Mouse (Mus musculus) G1E (cell line): ENCODE measurements around the gene Col7a1.

Source experiments
- CTCF ChIP-seq: IDR thresholded peaks from 2 replicates; pipeline ENCODE4 v1.5.1; 2012; ENCODE audit warnings: low read depth, low read length, inconsistent platforms, mixed read lengths
- GATA1 ChIP-seq: IDR thresholded peaks from 2 replicates; pipeline ENCODE4 v1.6.1; 2012; ENCODE audit warnings: borderline replicate concordance, low read length, inconsistent platforms, mixed read lengths
- TAL1 ChIP-seq: conservative IDR thresholded peaks from 2 replicates; pipeline ENCODE4 v1.6.1; 2012; ENCODE audit warnings: low read depth, low read length, inconsistent platforms, mixed read lengths

DNA sequence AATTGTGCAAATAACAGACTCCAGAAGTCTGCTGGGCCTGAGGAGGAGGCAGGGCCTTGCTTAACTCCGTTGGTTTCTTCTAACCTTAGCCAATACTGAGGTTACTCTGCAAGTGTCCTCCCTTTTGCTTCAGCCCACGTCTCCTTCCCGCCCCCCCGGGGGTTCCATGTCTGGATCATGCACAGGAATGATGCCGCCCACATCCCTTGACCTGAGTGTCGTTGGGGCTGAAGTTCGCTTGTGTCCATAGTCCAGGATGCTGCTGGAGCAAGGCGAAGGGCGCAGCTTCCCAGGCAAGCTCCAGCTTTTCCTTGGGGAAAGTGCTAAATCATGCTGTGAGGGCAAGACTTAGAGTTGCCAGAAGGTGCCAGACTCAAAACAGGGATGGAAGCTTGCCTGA is 43.0 kb downstream of the Col7a1 start:
- TF ChIP-seq CTCF (no peak), TAL1 (no peak), GATA1 (no peak)
